Mouse (Mus musculus) C2C12 (cell line): ENCODE results near the gene Col27a1. TPM values are rescaled to one million over a fixed set of nuclear protein-coding genes. Genes with fewer than 3 reads are reported as not detected.

Experiments
- H3K27me3 ChIP-seq: one replicate; pipeline ENCODE4 v1.6.1; 2011; ENCODE audit not compliant: control insufficient read depth, insufficient read depth, insufficient read length
- H3K36me3 ChIP-seq: one replicate; pipeline ENCODE4 v1.6.1; 2011; ENCODE audit not compliant: control insufficient read depth, insufficient read depth
- H3K4me3 ChIP-seq: one replicate; pipeline ENCODE4 v1.5.1; 2011; ENCODE audit warnings: mild to moderate bottlenecking, control low read depth; ENCODE audit not compliant: poor library complexity, insufficient read depth, severe bottlenecking
- H3K79me2 ChIP-seq: one replicate; pipeline ENCODE4 v1.6.1; 2011; ENCODE audit not compliant: control insufficient read depth, insufficient read depth
- H3K79me3 ChIP-seq: one replicate; pipeline ENCODE4 v1.6.1; 2011; ENCODE audit warnings: low read depth, control low read depth
- H3ac ChIP-seq: one replicate; pipeline ENCODE3; 2011; ENCODE audit warnings: low read depth; ENCODE audit not compliant: control insufficient read depth, insufficient read length
- CEBPB ChIP-seq: IDR thresholded peaks from one replicate; pipeline ENCODE4 v1.6.1; 2011; ENCODE audit warnings: low read depth, mild to moderate bottlenecking, control low read depth, moderate library complexity
- CTCF ChIP-seq: IDR thresholded peaks from one replicate; pipeline ENCODE4 v1.5.1; 2011; ENCODE audit not compliant: control insufficient read depth, insufficient read depth, insufficient read length
- FOSL1 ChIP-seq: IDR thresholded peaks from one replicate; pipeline ENCODE4 v1.8.0; 2011; ENCODE audit warnings: mild to moderate bottlenecking, low read length; ENCODE audit not compliant: poor library complexity, insufficient read depth, severe bottlenecking
- MAX ChIP-seq: IDR thresholded peaks from one replicate; pipeline ENCODE4 v1.6.1; 2011; ENCODE audit warnings: mild to moderate bottlenecking, control low read depth
- MYOD1 ChIP-seq: IDR thresholded peaks from one replicate; pipeline ENCODE4 v1.6.1; 2011; ENCODE audit warnings: low read depth; ENCODE audit not compliant: control insufficient read depth, insufficient read length
- MYOG ChIP-seq: IDR thresholded peaks from one replicate; pipeline ENCODE4 v1.6.1; 2011; ENCODE audit not compliant: control insufficient read depth, insufficient read length; ENCODE audit errors: extremely low read depth
- USF1 ChIP-seq: IDR thresholded peaks from one replicate; pipeline ENCODE4 v1.6.1; 2011; ENCODE audit warnings: low read depth, mild to moderate bottlenecking, control low read depth, moderate library complexity
- polyA plus RNA-seq: library from polyadenylated mRNA; unstranded; fragments of >200 nt; fragmentation: generic; extraction: Trizol; gene quantifications from one replicate; pipeline ENCODE4 v1.2.1, GENCODE M21; 2012; ENCODE audit warnings: missing spikeins

Col27a1 gene
- polyA plus RNA-seq, 1 experiment, result 0.08 TPM

DNA sequence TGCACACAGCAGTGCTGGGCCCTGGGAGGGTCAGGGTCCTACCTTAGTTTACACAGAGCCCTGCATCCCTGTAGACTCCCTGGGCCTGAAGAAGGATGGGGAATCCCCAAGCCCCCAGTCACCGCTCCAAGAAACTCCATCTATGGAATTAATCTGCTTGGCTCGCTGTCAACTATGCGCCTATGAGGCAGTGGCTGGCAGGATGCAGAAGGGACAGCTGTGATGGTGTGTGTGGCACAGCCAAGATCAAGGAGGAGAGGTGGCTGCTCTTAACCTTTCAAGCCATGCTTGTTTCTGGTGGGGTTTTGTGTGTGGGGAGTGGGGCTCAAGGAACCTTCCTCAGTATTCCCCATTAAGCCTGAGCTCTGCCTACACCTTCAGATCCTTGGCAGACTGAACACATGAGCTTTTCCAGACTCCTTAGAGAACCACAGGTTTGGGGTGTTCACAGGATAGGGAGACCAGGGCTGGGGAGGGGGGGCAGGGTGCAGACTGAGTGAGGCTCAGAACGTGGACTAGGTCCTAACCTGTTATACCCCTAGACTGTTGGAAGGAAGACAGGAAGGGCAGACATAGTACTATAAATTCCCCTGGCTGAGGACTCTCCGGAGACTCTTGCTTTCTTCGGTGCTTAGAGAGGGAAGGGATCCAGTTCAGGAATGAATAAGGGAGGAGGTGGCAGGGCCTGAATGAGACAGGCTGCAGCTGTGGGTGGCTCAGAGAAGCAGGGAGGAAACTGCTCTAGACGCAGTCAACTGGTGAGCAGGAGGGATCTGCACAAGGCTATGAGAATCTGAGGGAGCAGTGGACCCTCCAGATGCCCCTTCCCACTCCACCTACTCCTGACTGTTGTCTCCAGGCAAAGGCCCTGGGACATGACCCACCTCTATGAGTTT is 20.0 kb downstream of the Col27a1 start:
- TF ChIP-seq MAX, result no peak
- no peak for TF ChIP-seq USF1
- TF ChIP-seq MYOD1, result peak; percentile 48
- Histone ChIP-seq H3K36me3 (no peaks in the 10 kb centered on the region), H3K27me3 (no peaks in the 10 kb centered on the region), H3K4me3 (no peak overlapping the region), H3K79me3 (no peaks in the 10 kb centered on the region), H3ac (no peak overlapping the region), H3K79me2 (no peaks in the 10 kb centered on the region)

DNA sequence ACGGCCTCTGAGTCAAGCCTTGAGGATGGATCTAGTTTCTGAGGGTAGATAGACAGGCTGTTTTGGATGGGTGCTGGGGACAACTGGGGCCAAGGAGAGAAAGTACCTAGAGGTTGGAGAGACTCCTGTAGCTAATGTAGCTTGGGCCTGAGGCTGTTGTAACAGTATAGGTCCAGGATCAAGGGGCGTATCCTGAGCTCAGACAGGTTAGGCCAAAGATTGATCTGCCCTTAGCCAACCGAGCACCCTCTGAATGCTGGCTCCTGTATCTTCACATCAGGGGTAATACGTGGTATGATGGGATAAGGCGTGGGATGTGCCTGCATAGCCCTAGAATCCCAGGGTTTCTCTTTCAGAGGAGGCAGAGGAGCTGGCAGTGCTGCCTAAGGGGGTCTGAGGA is 21.0 kb downstream of the Col27a1 start:
- TF ChIP-seq FOSL1 (no peak), MAX (no peak), CEBPB (no peak), MYOG (no peak)
- no peak overlapping the region for H3K4me3 ChIP-seq
- H3K36me3 ChIP-seq, result no peaks in the 10 kb centered on the region
- no peaks in the 10 kb centered on the region for H3K79me3 ChIP-seq
- no peaks in the 10 kb centered on the region for H3K27me3 ChIP-seq
- no peak overlapping the region for H3ac ChIP-seq
- H3K79me2 ChIP-seq, result no peaks in the 10 kb centered on the region

DNA sequence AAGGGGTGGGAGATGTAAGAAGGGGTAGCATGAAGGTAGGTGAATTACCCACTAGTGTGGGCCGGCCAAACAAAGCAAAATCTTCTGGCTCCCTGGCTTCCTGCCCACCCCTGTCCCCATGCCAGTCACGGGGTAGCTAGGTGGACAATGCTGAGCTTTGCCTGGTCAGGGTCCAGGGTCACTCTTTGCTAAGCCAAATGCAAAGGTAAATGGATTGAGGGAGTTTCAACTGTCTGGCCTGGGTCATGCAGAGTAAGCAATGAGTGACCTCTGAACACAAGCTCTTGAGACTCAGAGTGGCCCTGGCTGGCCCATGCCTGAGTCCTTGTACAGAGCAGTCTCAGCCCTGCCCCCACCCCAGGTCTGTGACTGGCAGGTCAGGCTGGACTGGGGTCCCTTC is 22.4 kb downstream of the Col27a1 start:
- no peaks in the 10 kb centered on the region for H3K79me2 ChIP-seq
- H3K27me3 ChIP-seq, result no peaks in the 10 kb centered on the region
- TF ChIP-seq MAX, result no peak
- no peak for TF ChIP-seq CTCF
- no peak for TF ChIP-seq CEBPB
- no peak for TF ChIP-seq FOSL1
- no peak for TF ChIP-seq USF1
- TF ChIP-seq MYOD1, result no peak
- TF ChIP-seq MYOG, result no peak
- H3K79me3 ChIP-seq, result no peaks in the 10 kb centered on the region
- no peaks in the 10 kb centered on the region for H3K36me3 ChIP-seq
- no peak overlapping the region for H3ac ChIP-seq
- no peak overlapping the region for H3K4me3 ChIP-seq

DNA sequence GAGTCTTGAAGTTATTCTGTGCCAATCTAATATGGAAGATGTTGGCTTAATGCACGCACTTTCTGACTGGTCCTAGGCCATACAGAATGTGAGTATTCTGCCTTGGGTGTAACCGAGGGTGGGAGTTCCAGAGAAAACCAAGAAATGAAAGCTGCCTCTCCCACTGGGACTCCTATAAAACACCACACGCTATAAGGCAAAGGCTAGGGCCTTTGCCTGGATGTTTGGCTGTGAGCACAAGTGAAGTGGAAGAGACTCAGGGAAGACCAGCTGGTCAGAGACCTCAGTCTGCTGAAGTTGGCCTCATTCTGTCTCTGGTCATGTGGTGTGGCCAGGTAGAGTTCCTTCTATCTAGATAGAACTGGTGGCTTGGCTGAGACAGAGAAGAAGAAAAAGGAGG is 23.4 kb downstream of the Col27a1 start:
- no peak overlapping the region for H3K4me3 ChIP-seq
- H3K27me3 ChIP-seq, result no peaks in the 10 kb centered on the region
- H3K36me3 ChIP-seq, result no peaks in the 10 kb centered on the region
- TF ChIP-seq CEBPB (no peak), MYOD1 (no peak), MYOG (no peak), USF1 (no peak), CTCF (no peak), FOSL1 (no peak), MAX (no peak)
- no peaks in the 10 kb centered on the region for H3K79me2 ChIP-seq
- H3K79me3 ChIP-seq, result no peaks in the 10 kb centered on the region
- no peak overlapping the region for H3ac ChIP-seq

DNA sequence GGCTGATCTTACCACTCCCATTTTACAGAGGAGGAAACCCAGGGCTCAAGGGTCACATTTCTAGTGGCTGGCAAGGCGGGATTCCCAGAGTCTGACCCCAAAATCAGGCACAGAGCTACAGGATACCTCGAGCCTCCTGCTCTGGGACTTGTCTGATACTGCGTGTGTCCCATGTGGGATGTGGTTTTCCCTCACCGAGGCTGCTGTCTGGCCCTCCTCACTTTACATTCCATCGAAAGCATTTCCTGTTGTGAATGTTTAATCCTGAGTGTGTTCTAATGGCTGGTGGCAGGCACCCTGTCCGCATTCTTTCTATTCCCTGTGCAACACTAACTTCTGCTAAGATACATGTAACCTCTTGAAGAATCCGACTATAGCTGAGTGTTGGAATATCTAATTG is 24.3 kb downstream of the Col27a1 start:
- no peaks in the 10 kb centered on the region for H3K36me3 ChIP-seq

DNA sequence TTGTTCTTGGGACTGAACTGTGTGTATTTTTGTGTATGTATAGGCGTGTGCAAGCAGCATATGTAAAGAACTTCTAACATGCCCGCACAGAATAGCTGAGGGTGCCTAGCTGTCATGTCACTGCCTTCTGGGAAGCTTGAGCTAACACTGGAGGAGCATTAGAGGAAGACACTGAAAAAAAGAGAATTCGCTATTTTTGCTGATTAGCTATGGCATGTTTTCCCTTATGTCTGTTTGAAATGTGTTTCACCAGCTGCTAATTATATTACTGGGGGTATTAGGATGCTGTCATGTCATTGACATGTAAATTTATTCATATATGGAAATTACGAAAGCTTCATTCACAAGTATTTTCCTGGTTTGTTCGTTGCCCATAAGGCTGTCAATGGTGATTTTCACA is 24.9 kb downstream of the Col27a1 start:
- H3K36me3 ChIP-seq, result no peaks in the 10 kb centered on the region
- H3K4me3 ChIP-seq, result no peak overlapping the region
- H3K27me3 ChIP-seq, result peaks cover 3% of the 10 kb centered on the region
- H3K79me2 ChIP-seq, result no peaks in the 10 kb centered on the region
- H3ac ChIP-seq, result no peak overlapping the region
- TF ChIP-seq USF1 (no peak), CEBPB (no peak), FOSL1 (no peak), CTCF (no peak), MYOD1 (no peak), MYOG (no peak), MAX (no peak)
- no peaks in the 10 kb centered on the region for H3K79me3 ChIP-seq

More for the DNA sequence above, 24.3 kb downstream of the Col27a1 start:
- Histone ChIP-seq H3K27me3 (no peaks in the 10 kb centered on the region), H3K4me3 (no peak overlapping the region), H3K79me2 (no peaks in the 10 kb centered on the region), H3K79me3 (no peaks in the 10 kb centered on the region), H3ac (no peak overlapping the region)
- no peak for TF ChIP-seq CEBPB
- no peak for TF ChIP-seq MYOG
- TF ChIP-seq MAX, result no peak
- no peak for TF ChIP-seq FOSL1
- TF ChIP-seq CTCF, result no peak
- no peak for TF ChIP-seq MYOD1
- TF ChIP-seq USF1, result no peak
